In genomic region chr10:19594201-19594905, GRCm38 (mm10) we compare ENCODE assay signal across 9 mouse cellular contexts. TPM values are rescaled to one million over a fixed set of nuclear protein-coding genes. Genes with fewer than 3 reads are reported as not detected.
DNase-seq lines count a peak whose midpoint lies in the region; ATAC-seq and TF ChIP-seq lines count a peak whose summit lies in the region.
"Had no signal": no experiment of that assay in that cellular context is flagged by ENCODE, and none has a peak within 500 bp of the region (broad histone marks: within the 10 kb centered on the region; RNA-seq: fewer than 3 reads in every experiment).

No protein-coding gene starts in this region.

- no peak overlapping the region for H3K4me3 ChIP-seq in limb, embryonic 13.5 days
- no peak overlapping the region for H3K4me3 ChIP-seq in limb, embryonic 10.5 days
- peak overlapping the region; percentile 72; the same call in 1 of the 2 replicates for H3K4me3 ChIP-seq in liver, embryonic 12.5 days
- H3K4me3 ChIP-seq in cerebellum, adult 2 months (replicated peaks; ENCODE audit: insufficient read depth, low read depth, low read length): no peak overlapping the region

- DNase-seq in limb, embryonic 10.5 days (ENCODE audit: low spot score): no peak
- DNase-seq in gonadal fat pad, adult 2 months (ENCODE audit: low read depth): peak; percentile 83
- DNase-seq in thymus, postnatal 10 days (ENCODE audit: low spot score in 2 of 2): peak; percentile 50 to 55
- DNase-seq in cerebellum, adult 11 months: no peak
- no peak for DNase-seq in cerebellum, adult 2 months

- no peak overlapping the region for H3K27ac ChIP-seq in limb, embryonic 13.5 days
- no peak overlapping the region for H3K27ac ChIP-seq in limb, embryonic 10.5 days
- no peak overlapping the region; the same call in 1 of the 2 replicates for H3K27ac ChIP-seq in liver, embryonic 12.5 days
- no peak overlapping the region for H3K27ac ChIP-seq in cerebellum, adult 2 months (ENCODE audit: insufficient read depth, low read length)

- WGBS in limb, embryonic 13.5 days: 68% methylated on average over 3 of the region's 3 CpGs
- 84% methylated on average over 3 of the region's 3 CpGs for WGBS in limb, embryonic 10.5 days
- WGBS in liver, embryonic 12.5 days (ENCODE audit: insufficient replicate concordance): 70% methylated on average over 3 of the region's 3 CpGs
- 80% methylated on average over 3 of the region's 3 CpGs for WGBS in cerebellum, adult 2 months

- TF ChIP-seq CTCF in cerebellum, adult 2 months (IDR thresholded peaks at IDR 0.05; ENCODE audit: borderline replicate concordance, insufficient read depth, low read depth, low read length): no peak

- peak overlapping the region; percentile 16; the same call in 1 of the 2 replicates for H3K4me2 ChIP-seq in limb, embryonic 13.5 days (replicated peaks)
- H3K4me2 ChIP-seq in liver, embryonic 12.5 days: peak overlapping the region; percentile 83

- no peak for TF ChIP-seq POLR2A in cerebellum, adult 2 months (IDR thresholded peaks at IDR 0.05; ENCODE audit: borderline replicate concordance, insufficient read depth, low read length)

- peaks cover 16% of the 10 kb centered on the region for H3K36me3 ChIP-seq in limb, embryonic 13.5 days
- peaks cover 15% of the 10 kb centered on the region for H3K36me3 ChIP-seq in limb, embryonic 10.5 days
- peaks cover 21% of the 10 kb centered on the region for H3K36me3 ChIP-seq in liver, embryonic 12.5 days

- no peaks in the 10 kb centered on the region for H3K27me3 ChIP-seq in limb, embryonic 13.5 days
- no peaks in the 10 kb centered on the region for H3K27me3 ChIP-seq in limb, embryonic 10.5 days (ENCODE audit: low read depth, poor library complexity, severe bottlenecking)
- no peaks in the 10 kb centered on the region for H3K27me3 ChIP-seq in liver, embryonic 12.5 days (replicated peaks)
- H3K27me3 ChIP-seq in cerebellum, adult 2 months (ENCODE audit: control insufficient read depth, insufficient read depth, low read length): no peaks in the 10 kb centered on the region

- H3K9me3 ChIP-seq in limb, embryonic 13.5 days: no peaks in the 10 kb centered on the region
- H3K9me3 ChIP-seq in limb, embryonic 10.5 days (replicated peaks): no peaks in the 10 kb centered on the region
- no peaks in the 10 kb centered on the region for H3K9me3 ChIP-seq in liver, embryonic 12.5 days (replicated peaks)

- ATAC-seq in limb, embryonic 13.5 days (ENCODE audit: low FRiP score, low read depth): no peak
- no peak for ATAC-seq in liver, embryonic 12.5 days

- H3K9ac ChIP-seq in limb, embryonic 13.5 days: no peak overlapping the region
- no peak overlapping the region for H3K9ac ChIP-seq in liver, embryonic 12.5 days

- peaks cover 22% of the 10 kb centered on the region for H3K4me1 ChIP-seq in limb, embryonic 13.5 days
- H3K4me1 ChIP-seq in limb, embryonic 10.5 days: peaks cover 11% of the 10 kb centered on the region
- peaks cover 62% of the 10 kb centered on the region for H3K4me1 ChIP-seq in liver, embryonic 12.5 days
- peaks cover 5% of the 10 kb centered on the region; the same call in 1 of the 2 replicates for H3K4me1 ChIP-seq in cerebellum, adult 2 months (ENCODE audit: control insufficient read depth, insufficient read depth, low read length)

RNA-seq across cellular contexts. Expression of gene Ifngr1, which starts 2.6 kb away (rescaled TPM):
- polyA plus RNA-seq in limb, embryonic 13.5 days (2015; fragmentation: Nextera tagmentation; extraction: Ambion mirVana): 44.0 and 45.0 TPM in 2 replicates
- 28.1 and 34.6 TPM in 2 replicates for polyA plus RNA-seq in limb, embryonic 10.5 days (2016; fragmentation: Nextera tagmentation; extraction: Ambion mirVana)
- 61.1 and 71.9 TPM in 2 replicates for polyA plus RNA-seq in gonadal fat pad, adult 2 months (2012; rRNA removed)
- 38.0 and 40.7 TPM in 2 replicates for polyA plus RNA-seq in liver, embryonic 12.5 days (2016; fragmentation: Nextera tagmentation; extraction: Ambion mirVana)
- polyA plus RNA-seq in cerebellum, adult 2 months (2012; rRNA removed): 16.0 and 17.0 TPM in 2 replicates

RNA-seq across cellular contexts. Expression of gene Il22ra2, which starts 27.4 kb away (rescaled TPM):
- polyA plus RNA-seq in limb, embryonic 13.5 days (2015; fragmentation: Nextera tagmentation; extraction: Ambion mirVana): not detected in 2 replicates
- polyA plus RNA-seq in limb, embryonic 10.5 days (2016; fragmentation: Nextera tagmentation; extraction: Ambion mirVana): not detected in 2 replicates
- 0.81 and 0.92 TPM in 2 replicates for polyA plus RNA-seq in gonadal fat pad, adult 2 months (2012; rRNA removed)
- polyA plus RNA-seq in liver, embryonic 12.5 days (2016; fragmentation: Nextera tagmentation; extraction: Ambion mirVana): not detected in 2 replicates
- not detected in 2 replicates for polyA plus RNA-seq in cerebellum, adult 2 months (2012; rRNA removed)
- polyA plus RNA-seq: forebrain, embryonic 11.5 days; lung, embryonic 16.5 days had no signal

Comparison
In these comparisons a context has a peak if more than half of its experiments do, and no peak if none do; other contexts are left out.
1. DNase-seq: peak in gonadal fat pad, adult 2 months (single experiment) and thymus, postnatal 10 days (2 of 2); none in limb, embryonic 10.5 days (single experiment), cerebellum, adult 11 months (single experiment) and cerebellum, adult 2 months (0 of 2).